Mouse (Mus musculus) limb, embryonic 14.5 days (tissue): ENCODE data around the gene Tmem156. TPM values are rescaled to one million over a fixed set of nuclear protein-coding genes. Genes with fewer than 3 reads are reported as not detected.

Source experiments
- ATAC-seq: fragments of 200-750 bp; cut with Nextera tagmentation; 2 replicates; pipeline ENCODE4 v1.8.0; 2017; ENCODE audit warnings: low read depth, moderate number of reproducible peaks, moderate TSS enrichment; ENCODE audit not compliant: low FRiP score
- DNase-seq: peaks from one replicate; pipeline ENCODE4 v3.0.0-alpha.2; 2015; ENCODE audit warnings: low spot score
- H3K27ac ChIP-seq: fragments of 300-500 bp; sonication (generic); replicated peaks from 2 replicates; pipeline ENCODE4 v1.5.1; 2014; ENCODE audit warnings: low read depth, mild to moderate bottlenecking, low read length, moderate library complexity, mixed read lengths
- H3K27me3 ChIP-seq: fragments of 300-500 bp; sonication (generic); 2 replicates; pipeline ENCODE4 v1.6.1; 2014; ENCODE audit warnings: low read length, mixed read lengths; ENCODE audit not compliant: control insufficient read depth, insufficient read depth
- H3K36me3 ChIP-seq: fragments of 300-500 bp; sonication (generic); 2 replicates; pipeline ENCODE4 v1.6.1; 2014; ENCODE audit warnings: mild to moderate bottlenecking, low read length, moderate library complexity, mixed read lengths; ENCODE audit not compliant: control insufficient read depth, insufficient read depth
- H3K4me1 ChIP-seq: fragments of 300-500 bp; sonication (generic); 2 replicates; pipeline ENCODE4 v1.6.1; 2014; ENCODE audit warnings: antibody characterized with exemption, low read length, mixed read lengths; ENCODE audit not compliant: control insufficient read depth, insufficient read depth
- H3K4me2 ChIP-seq: fragments of 300-500 bp; sonication (generic); replicated peaks from 2 replicates; pipeline ENCODE4 v1.6.1; 2014; ENCODE audit warnings: low read depth, mild to moderate bottlenecking, low read length, moderate library complexity; ENCODE audit not compliant: severe bottlenecking
- H3K4me3 ChIP-seq: fragments of 300-500 bp; sonication (generic); replicated peaks from 2 replicates; pipeline ENCODE4 v1.5.1; 2014; ENCODE audit warnings: low read length
- H3K9ac ChIP-seq: fragments of 300-500 bp; sonication (generic); 2 replicates; pipeline ENCODE4 v1.6.1; 2014; ENCODE audit warnings: mild to moderate bottlenecking, low read depth, low read length, moderate library complexity; ENCODE audit not compliant: severe bottlenecking
- H3K9me3 ChIP-seq: fragments of 300-500 bp; sonication (generic); 2 replicates; pipeline ENCODE4 v1.6.1; 2016; ENCODE audit warnings: low read length; ENCODE audit not compliant: control insufficient read depth
- POLR2A ChIP-seq: fragments of 200-500 bp; IDR thresholded peaks from 2 replicates; pipeline ENCODE4 v1.8.0; 2012; ENCODE audit warnings: inconsistent platforms, mild to moderate bottlenecking, moderate library complexity, borderline replicate concordance; ENCODE audit not compliant: insufficient read depth, insufficient read length; ENCODE audit errors: extremely low read depth
- WGBS: fragments of 180-500 bp; shearing (Covaris S2); extraction: QIAGEN DNeasy Blood & Tissue Kit; methylation state at CpG from one replicate; pipeline ENCODE4 v1.1.7; 2014; 5-methylcytosine and 5-hydroxymethylcytosine counted together
- polyA plus RNA-seq, 2 experiments: library from polyadenylated mRNA; depleted of rRNA in 1 of 2; stranded (reverse) in 1 of 2; unstranded in 1 of 2; fragments of >200 nt; fragmentation: Nextera tagmentation in 1 of 2; extraction: Ambion mirVana in 1 of 2; gene quantifications; 2 replicates each; pipeline versions ENCODE4 v1.2.1 to v1.2.3; 2012 to 2014

Gene Tmem156
- polyA plus RNA-seq, 2 experiments, result 0.88 to 1.1 TPM

GRCm38 (mm10) chr5:65100002-65100401 is 8.1 kb upstream of the Tmem156 start:
- H3K9ac ChIP-seq, result no peak overlapping the region
- no peak overlapping the region for H3K4me3 ChIP-seq
- H3K27ac ChIP-seq, result no peak overlapping the region
- H3K4me2 ChIP-seq, result no peak overlapping the region
- ATAC-seq (no peak), DNase-seq (no peak)
- no peak for TF ChIP-seq POLR2A
- H3K36me3 ChIP-seq, result no peaks in the 10 kb centered on the region
- WGBS, result 46% methylated on average over 11 of the region's 11 CpGs
- H3K27me3 ChIP-seq, result no peaks in the 10 kb centered on the region
- H3K9me3 ChIP-seq, result peaks cover 6% of the 10 kb centered on the region; the same call in 1 of the 2 replicates
- H3K4me1 ChIP-seq, result 0 out of 2 replicates have a peak, but pooled peaks cover 13% of the 10 kb centered on the region

GRCm38 (mm10) chr5:65097457-65097856 is 5.5 kb upstream of the Tmem156 start:
- Histone ChIP-seq H3K36me3 (no peaks in the 10 kb centered on the region), H3K27ac (no peak overlapping the region), H3K4me1 (peaks cover 19% of the 10 kb centered on the region), H3K4me2 (no peak overlapping the region), H3K27me3 (no peaks in the 10 kb centered on the region), H3K9ac (no peak overlapping the region), H3K9me3 (peaks cover 6% of the 10 kb centered on the region; the same call in 1 of the 2 replicates), H3K4me3 (no peak overlapping the region)
- DNase-seq (no peak), ATAC-seq (no peak)
- TF ChIP-seq POLR2A, result no peak
- 82% methylated on average over 5 of the region's 5 CpGs for WGBS

- H3K36me3 ChIP-seq, result no peaks in the 10 kb centered on the region
- 35% methylated on average over 3 of the region's 3 CpGs for WGBS
- no peaks in the 10 kb centered on the region for H3K27me3 ChIP-seq
- TF ChIP-seq POLR2A, result no peak
- peak; percentile 51 for ATAC-seq
- no peak overlapping the region for H3K27ac ChIP-seq
- H3K9me3 ChIP-seq, result peaks cover 6% of the 10 kb centered on the region; the same call in 1 of the 2 replicates
- no peak overlapping the region for H3K9ac ChIP-seq
- peaks cover 23% of the 10 kb centered on the region for H3K4me1 ChIP-seq
- peak; percentile 81 for DNase-seq
- H3K4me3 ChIP-seq, result no peak overlapping the region
- no peak overlapping the region for H3K4me2 ChIP-seq
Observed at GRCm38 (mm10) chr5:65096805-65097204, 4.9 kb upstream of the Tmem156 start.

- DNase-seq (no peak), ATAC-seq (no peak)
- Histone ChIP-seq H3K4me1 (peaks cover 24% of the 10 kb centered on the region), H3K9ac (no peak overlapping the region), H3K4me2 (no peak overlapping the region), H3K27me3 (no peaks in the 10 kb centered on the region), H3K9me3 (peaks cover 6% of the 10 kb centered on the region; the same call in 1 of the 2 replicates), H3K27ac (no peak overlapping the region), H3K36me3 (no peaks in the 10 kb centered on the region), H3K4me3 (no peak overlapping the region)
- WGBS, result 74% methylated on average over 3 of the region's 3 CpGs
- TF ChIP-seq POLR2A, result no peak
Observed at GRCm38 (mm10) chr5:65096082-65096481, 4.2 kb upstream of the Tmem156 start.

GRCm38 (mm10) chr5:65094902-65095545 is 3.1 kb upstream of the Tmem156 start:
- H3K4me1 ChIP-seq, result peaks cover 24% of the 10 kb centered on the region
- H3K27me3 ChIP-seq, result no peaks in the 10 kb centered on the region
- no peaks in the 10 kb centered on the region for H3K36me3 ChIP-seq
- ATAC-seq (no peak), DNase-seq (no peak)
- no peak overlapping the region for H3K4me2 ChIP-seq
- peaks cover 6% of the 10 kb centered on the region; the same call in 1 of the 2 replicates for H3K9me3 ChIP-seq
- no peak overlapping the region for H3K27ac ChIP-seq
- H3K4me3 ChIP-seq, result no peak overlapping the region
- WGBS, result 92% methylated on average over 7 of the region's 7 CpGs
- TF ChIP-seq POLR2A, result no peak
- no peak overlapping the region for H3K9ac ChIP-seq

- peak; percentile 66; the same call in 1 of the 2 replicates for ATAC-seq
- no peak overlapping the region for H3K27ac ChIP-seq
- H3K4me3 ChIP-seq, result no peak overlapping the region
Observed at GRCm38 (mm10) chr5:65093769-65094168, 1.8 kb upstream of the Tmem156 start.

More at GRCm38 (mm10) chr5:65093769-65094168, 1.8 kb upstream of the Tmem156 start:
- Histone ChIP-seq H3K9me3 (peaks cover 6% of the 10 kb centered on the region; the same call in 1 of the 2 replicates), H3K4me2 (no peak overlapping the region), H3K9ac (no peak overlapping the region), H3K4me1 (peaks cover 24% of the 10 kb centered on the region), H3K36me3 (no peaks in the 10 kb centered on the region), H3K27me3 (no peaks in the 10 kb centered on the region)
- no peak for DNase-seq
- TF ChIP-seq POLR2A, result no peak
